Mouse (Mus musculus) skeletal muscle tissue, adult 2 months (tissue): ENCODE results near the gene Birc6.

Experiments
- DNase-seq: peaks from one replicate; pipeline ENCODE4 v3.0.0-alpha.2; 2012; ENCODE audit warnings: low read depth, low spot score

The Birc6 gene

DNA sequence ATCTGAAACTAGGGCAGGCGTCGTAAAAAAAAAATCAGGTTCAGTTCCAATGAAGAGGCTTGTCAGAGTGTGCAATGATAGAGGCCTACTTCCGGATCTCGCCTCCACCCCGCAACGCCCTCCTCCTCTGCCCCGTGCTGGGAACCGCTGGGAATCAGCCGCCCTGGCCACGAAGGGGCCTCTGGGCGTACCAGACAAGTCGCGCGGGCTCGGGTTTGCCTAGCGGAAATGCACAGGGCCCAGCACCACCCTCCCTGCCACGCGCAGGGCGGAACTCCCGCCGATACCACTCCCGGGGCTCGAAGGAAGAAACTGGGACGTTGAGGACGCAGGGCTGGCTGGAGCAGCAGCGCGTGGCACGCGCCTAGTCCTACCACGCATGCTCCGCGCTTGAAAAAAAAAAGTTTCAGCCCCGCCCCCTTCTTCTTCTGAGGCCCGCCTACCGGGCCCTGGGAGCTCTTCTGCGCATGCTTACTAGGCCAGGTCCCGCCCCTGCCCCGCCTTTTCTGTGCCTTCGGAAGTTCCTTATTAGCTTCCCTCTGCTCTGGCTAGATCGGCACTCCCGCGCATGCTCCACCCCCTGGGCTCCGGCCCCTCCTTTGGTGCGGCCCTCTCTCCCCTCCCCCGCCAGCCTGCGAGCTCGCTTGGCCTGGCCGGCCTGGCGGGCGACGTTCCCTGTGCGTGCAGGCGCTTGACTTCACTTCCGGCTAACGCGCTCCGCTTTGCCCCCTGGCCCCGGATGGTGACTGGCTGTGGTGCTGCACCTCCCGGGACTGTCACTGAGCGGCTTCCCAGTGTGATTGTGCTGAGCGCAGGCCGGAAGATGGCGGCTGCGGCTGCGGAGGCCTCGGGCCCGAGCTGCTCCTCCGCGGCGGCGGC lies at the start of gene Birc6:
Gene Birc6, plus strand, starts transcription at position 567 of the 879 bp plus-strand sequence.
- peak; percentile 100 for DNase-seq

- no peak for DNase-seq
Measured at GRCm38 (mm10) chr17:74480361-74481069, 47.6 kb upstream of the Birc6 start.

- peak; percentile 94 for DNase-seq
Measured at GRCm38 (mm10) chr17:74489024-74489900, 38.8 kb upstream of the Birc6 start, which contains the start of gene Yipf4. TSS of gene Yipf4 (plus strand) at chr17:74489493.

GRCm38 (mm10) chr17:74489901-74490220 lies 38.2 kb upstream of the Birc6 start:
- no peak for DNase-seq

GRCm38 (mm10) chr17:74491565-74491964 lies 36.5 kb upstream of the Birc6 start:
- DNase-seq, result no peak

DNA sequence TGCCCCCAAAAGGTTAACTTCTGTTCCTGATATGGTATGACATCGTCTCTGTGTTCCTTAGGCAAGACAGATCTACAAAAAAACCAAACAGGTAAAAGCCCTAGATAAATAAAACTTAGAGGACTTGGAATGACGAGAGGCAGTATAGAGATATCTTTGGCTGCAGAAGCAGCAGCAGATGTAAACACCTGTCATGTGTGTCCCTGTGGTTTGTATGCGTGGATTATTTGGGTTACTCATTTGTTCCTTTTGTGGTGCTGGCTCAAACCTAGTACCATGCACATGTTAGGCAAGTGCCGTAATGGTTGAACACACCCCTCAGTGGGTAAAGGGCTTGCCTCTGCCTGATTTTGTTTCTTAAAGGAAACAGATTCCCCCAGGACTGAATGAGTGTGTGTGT lies 27.9 kb upstream of the Birc6 start:
- no peak for DNase-seq

GRCm38 (mm10) chr17:74501085-74501484 lies 27.0 kb upstream of the Birc6 start:
- no peak for DNase-seq

DNA sequence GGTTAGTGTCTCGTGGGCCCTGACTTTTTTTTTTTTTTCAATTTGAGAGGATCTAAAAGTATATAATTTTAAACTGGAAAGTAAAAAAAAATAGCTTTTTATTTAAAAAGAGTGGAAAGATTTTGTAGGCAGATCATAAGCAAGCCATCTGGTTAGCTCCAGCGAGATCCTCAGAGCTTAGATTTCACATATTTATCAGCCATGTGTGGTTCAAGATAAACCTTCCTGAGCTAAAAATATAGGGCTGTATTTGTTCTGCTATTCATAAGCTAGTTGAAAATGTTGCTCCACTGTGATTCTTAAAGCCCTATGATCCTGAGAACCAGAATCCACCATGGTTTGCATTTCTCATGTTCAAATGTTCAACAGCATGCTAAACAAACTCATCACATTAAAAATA lies 20.2 kb upstream of the Birc6 start:
- no peak for DNase-seq

DNA sequence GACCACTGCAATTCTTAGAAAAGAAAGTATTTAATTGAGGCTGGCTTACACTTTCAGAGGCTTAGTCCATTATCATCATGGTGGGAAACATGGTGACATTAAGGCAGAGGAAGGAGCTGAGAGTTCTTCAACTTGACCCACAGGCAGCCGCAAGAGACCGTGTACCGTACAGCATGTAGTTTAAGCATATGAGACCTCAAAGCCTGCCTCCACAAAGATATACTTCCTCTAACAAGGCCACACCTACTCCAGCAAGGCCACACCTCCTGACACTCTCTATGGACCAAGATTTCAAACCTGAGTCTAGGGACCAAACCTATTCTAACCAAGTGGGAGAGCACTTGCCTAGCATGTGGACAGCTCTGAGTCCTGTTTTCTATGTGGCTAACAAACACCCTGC lies 19.5 kb upstream of the Birc6 start:
- DNase-seq, result no peak

DNA sequence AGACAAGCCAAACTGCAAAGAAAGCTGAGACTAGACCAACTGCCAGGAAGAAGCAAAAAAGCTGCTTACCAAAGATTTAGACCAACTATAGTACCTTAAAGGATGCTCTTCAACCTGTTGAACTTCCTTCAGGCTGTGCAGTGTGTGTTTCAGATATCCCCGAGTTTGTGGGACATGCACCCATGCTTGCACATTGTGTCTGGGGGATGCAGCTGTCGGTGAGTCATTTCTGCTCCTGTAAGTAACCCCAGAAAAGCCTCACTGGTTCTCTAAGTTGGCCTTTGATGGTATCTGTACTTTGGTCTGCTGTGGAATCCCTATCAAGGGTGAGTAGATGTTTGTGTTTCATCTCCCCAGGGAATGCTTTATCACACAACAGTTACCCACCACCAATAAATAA lies 15.8 kb upstream of the Birc6 start:
- no peak for DNase-seq

- DNase-seq, result no peak
Measured at GRCm38 (mm10) chr17:74522797-74523723, 5.0 kb upstream of the Birc6 start.

DNA sequence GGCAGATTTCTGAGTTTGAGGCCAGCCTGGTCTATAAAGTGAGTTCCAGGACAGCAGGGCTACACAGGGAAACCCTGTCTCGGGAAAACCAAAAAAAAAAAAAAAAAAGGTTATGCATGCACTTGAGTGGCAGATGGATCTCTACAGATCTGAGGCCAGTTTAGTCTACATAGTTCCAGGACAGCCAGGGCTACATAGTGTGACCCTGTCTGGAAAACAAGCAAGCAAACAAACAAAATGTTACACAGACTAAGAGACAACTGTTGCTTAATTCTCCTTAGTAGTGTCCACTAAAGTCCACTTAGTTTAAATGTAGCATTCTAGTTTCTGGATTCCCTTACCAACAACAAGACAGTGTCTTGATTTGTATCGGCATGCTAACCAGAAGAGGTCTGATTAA lies 2.0 kb upstream of the Birc6 start:
- no peak for DNase-seq

- DNase-seq, result no peak
Measured at GRCm38 (mm10) chr17:74526806-74527653, 1.1 kb upstream of the Birc6 start.

- DNase-seq, result peak; percentile 15
Measured at GRCm38 (mm10) chr17:74528648-74529532, 795 bp downstream of the Birc6 start.

GRCm38 (mm10) chr17:74529533-74529824 lies 1.4 kb downstream of the Birc6 start:
- no peak for DNase-seq

DNA sequence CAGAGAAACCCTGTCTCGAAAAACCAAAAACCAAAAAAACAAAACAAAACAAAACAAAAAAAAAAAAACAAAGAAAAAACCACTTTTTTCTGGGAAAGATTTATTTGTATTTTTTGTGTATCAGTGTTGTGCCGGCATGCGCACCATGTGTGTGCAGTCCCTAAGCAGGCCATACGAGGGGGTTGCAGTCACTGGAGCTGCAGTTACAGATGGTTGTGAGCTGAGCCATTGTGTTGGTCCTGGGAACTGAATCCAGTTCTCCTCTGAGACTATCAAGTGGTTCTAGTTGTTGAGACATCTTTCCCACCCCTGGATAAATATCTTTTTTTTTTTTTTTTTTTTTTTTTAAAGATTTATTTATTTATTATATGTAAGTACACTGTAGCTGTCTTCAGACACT lies 6.9 kb downstream of the Birc6 start:
- DNase-seq, result no peak

DNA sequence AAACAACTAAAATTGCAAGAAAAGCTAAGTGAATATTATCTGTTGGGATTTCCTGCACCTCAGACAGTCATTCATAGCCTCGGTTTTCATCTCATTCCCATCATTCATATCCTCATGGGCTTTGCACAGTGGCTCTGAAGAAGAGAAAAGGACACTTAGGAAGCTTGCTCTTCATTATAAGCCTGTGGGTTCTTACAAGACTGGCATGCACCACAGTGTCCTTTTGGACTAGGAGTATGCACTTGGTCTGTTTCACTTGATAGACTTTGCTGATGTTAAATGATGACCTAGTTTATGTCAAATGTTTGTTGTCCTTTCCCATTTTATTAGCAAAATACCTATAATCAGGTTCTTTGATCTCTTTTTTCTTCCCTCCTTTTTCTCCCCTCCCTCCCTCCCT lies 9.4 kb downstream of the Birc6 start:
- no peak for DNase-seq

- DNase-seq, result no peak
Measured at GRCm38 (mm10) chr17:74543615-74544014, 15.5 kb downstream of the Birc6 start.

- no peak for DNase-seq
Measured at GRCm38 (mm10) chr17:74554118-74554517, 26.0 kb downstream of the Birc6 start.
